Mouse (Mus musculus) adrenal gland, postnatal 36 days (tissue): ENCODE measurements at regions not wholly inside any gene's neighbourhood (a gene's known extent, or its start where the extent isn't known, plus 50 kb on each side); places are given as distances from the start of the nearest gene placed in this dataset.

Experiments used
- DNase-seq, 2 experiments: peaks; one replicate each; pipeline ENCODE4 v3.0.0; 2021; ENCODE audit warnings: mixed read lengths in 1 of 2

GRCm38 (mm10) chr9:100404426-100404825 lies 82.2 kb downstream of the Il20rb start:
- no peak for DNase-seq

GRCm38 (mm10) chr9:100400366-100400765 lies 86.2 kb downstream of the Il20rb start:
- DNase-seq = peak; percentile 13 to 45

- DNase-seq = no peak
Measured at GRCm38 (mm10) chr9:100396340-100396910, 90.2 kb downstream of the Il20rb start.

- peak; percentile 83 to 85 for DNase-seq
Measured at GRCm38 (mm10) chr9:100395711-100396110, 90.9 kb downstream of the Il20rb start.

- DNase-seq = no peak
Measured at GRCm38 (mm10) chr9:100394632-100395031, 92.0 kb downstream of the Il20rb start.

GRCm38 (mm10) chr9:100394166-100394565 lies 92.4 kb downstream of the Il20rb start:
- DNase-seq = no peak

- no peak for DNase-seq
Measured at GRCm38 (mm10) chr9:100392262-100392661, 94.3 kb downstream of the Il20rb start.

- no peak for DNase-seq
Measured at GRCm38 (mm10) chr9:100391566-100392213, 94.9 kb downstream of the Il20rb start.

GRCm38 (mm10) chr9:100388393-100388792 lies 98.2 kb downstream of the Il20rb start:
- no peak for DNase-seq

- DNase-seq = no peak
Measured at GRCm38 (mm10) chr9:100387171-100387685, 99.4 kb downstream of the Il20rb start.

- peak; percentile 78 to 88 for DNase-seq
Measured at GRCm38 (mm10) chr9:100382492-100382891, 104.1 kb downstream of the Il20rb start.

- DNase-seq = no peak
Measured at GRCm38 (mm10) chr9:100369921-100370320, 116.7 kb downstream of the Il20rb start.

GRCm38 (mm10) chr9:100366816-100367215 lies 119.8 kb downstream of the Il20rb start:
- no peak for DNase-seq

- peak; percentile 10 to 35 for DNase-seq
Measured at GRCm38 (mm10) chr9:100359934-100360716, 126.5 kb downstream of the Il20rb start.

- no peak for DNase-seq
Measured at GRCm38 (mm10) chr9:100357553-100357952, 129.0 kb downstream of the Il20rb start.

GRCm38 (mm10) chr9:100340796-100341195 lies 145.8 kb downstream of the Il20rb start:
- DNase-seq = no peak

- DNase-seq = no peak
Measured at GRCm38 (mm10) chr9:100307765-100308164, 178.8 kb downstream of the Il20rb start.

GRCm38 (mm10) chr9:100307364-100307763 lies 179.2 kb downstream of the Il20rb start:
- no peak for DNase-seq

GRCm38 (mm10) chr9:100303762-100304161 lies 182.8 kb downstream of the Il20rb start:
- no peak for DNase-seq

GRCm38 (mm10) chr9:100301613-100302012 lies 185.0 kb downstream of the Il20rb start:
- DNase-seq = no peak

GRCm38 (mm10) chr9:100277361-100277760 lies 209.2 kb downstream of the Il20rb start:
- DNase-seq = no peak

- DNase-seq = no peak
Measured at GRCm38 (mm10) chr9:100266528-100267387, 219.8 kb downstream of the Il20rb start.
